Mouse (Mus musculus) central nervous system, embryonic 18 days (tissue): ENCODE results near the gene Gbp9. TPM values are rescaled to one million over a fixed set of nuclear protein-coding genes. Genes with fewer than 3 reads are reported as not detected.

ENCODE experiments used
- polyA plus RNA-seq: library from polyadenylated mRNA; depleted of rRNA; stranded (reverse); fragments of >200 nt; gene quantifications from 2 replicates; pipeline ENCODE4 v1.2.3, GENCODE M21; 2012; rRNA removed

Gene Gbp9
- polyA plus RNA-seq, result 1.6 and 2.2 TPM in 2 replicates

DNA sequence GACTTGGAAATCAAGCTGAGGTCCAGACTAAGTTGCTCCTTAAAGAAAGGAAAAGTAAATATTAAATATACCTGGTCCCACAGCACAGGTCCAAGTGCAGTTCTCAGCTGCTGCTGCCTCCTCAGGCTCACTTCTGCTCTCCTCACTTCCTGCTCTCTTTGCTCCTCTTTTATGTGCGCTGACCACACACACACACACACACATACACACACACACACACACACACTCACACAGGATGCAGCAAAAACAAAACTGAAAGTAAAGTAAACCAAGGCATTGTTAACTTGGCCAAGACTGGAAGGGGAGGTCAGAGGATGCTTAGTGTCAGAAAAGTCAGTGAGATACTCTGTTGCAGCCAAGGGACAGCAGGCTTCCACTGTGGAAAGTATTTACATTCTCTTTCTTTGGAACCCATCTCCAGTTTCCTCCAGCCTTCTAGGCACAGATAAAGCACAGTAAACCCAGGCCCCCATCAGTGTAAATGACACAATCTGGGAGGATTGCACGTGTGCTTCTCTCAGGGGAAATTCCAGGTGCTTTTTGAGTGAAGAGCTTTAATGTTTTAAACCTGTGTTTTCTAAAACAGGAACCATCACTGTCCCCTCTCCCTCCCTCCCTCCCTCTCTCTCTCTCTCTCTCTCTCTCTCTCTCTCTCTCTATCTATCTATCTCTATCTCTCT lies at the start of gene Gbp9, which contains the start of the genes Gbp8 and Gbp4:
Gene Gbp9 (minus strand): TSS at position 131 of the 680 bp plus-strand sequence.
Gene Gbp8 (minus strand): TSS at position 132 of the 680 bp plus-strand sequence.
Gene Gbp4 (minus strand): TSS at position 178 of the 680 bp plus-strand sequence.

Other genes with a start within 250 kb of the Gbp9 start
- 0.19 and 0.31 TPM in 2 replicates for gene Abcg3, start 156.8 kb downstream of the Gbp9 start, polyA plus RNA-seq
- gene Gbp8, start within 50 bp of the Gbp9 start, polyA plus RNA-seq, result 0.47 and 0.53 TPM in 2 replicates
- 1.7 and 1.8 TPM in 2 replicates for gene Gbp4, start within 50 bp of the Gbp9 start, polyA plus RNA-seq
- 0.82 and 0.95 TPM in 2 replicates for gene Gbp10, start 100.0 kb upstream of the Gbp9 start, polyA plus RNA-seq
- 0.55 and 0.70 TPM in 2 replicates for gene Gm43302, start 154.2 kb upstream of the Gbp9 start, polyA plus RNA-seq
- 1.2 and 2.5 TPM in 2 replicates for gene Gbp6, start 154.2 kb upstream of the Gbp9 start, polyA plus RNA-seq